Mouse (Mus musculus): ENCODE data around the gene Gpx3. TPM values are rescaled to one million over a fixed set of nuclear protein-coding genes. Genes with fewer than 3 reads are reported as not detected.

The Gpx3 gene
- polyA plus RNA-seq, 1 experiment from 2014 or later, result 24.4 TPM

DNA sequence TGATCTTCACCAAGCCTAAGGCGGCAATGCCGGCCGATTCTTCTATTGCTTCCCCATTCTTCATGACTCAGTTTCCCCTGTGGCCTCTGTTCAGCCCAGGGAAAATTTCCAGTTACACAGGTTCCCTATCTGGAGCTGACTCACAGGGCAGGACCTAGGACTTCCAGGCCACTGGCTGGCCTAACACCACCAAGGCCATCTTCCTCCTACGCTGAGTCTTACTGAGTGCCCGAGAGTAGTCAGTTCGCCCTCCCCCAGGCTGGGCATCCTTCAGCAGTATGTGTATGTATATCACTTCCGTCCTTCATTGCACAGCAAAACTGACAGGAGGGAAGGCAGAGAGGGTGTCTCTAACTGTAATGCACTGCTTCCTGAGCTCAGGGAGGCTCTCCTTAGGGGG is 31.9 kb downstream of the Gpx3 start:
- DNase-seq (ENCODE audit: low spot score), result no peak
- H3K9ac ChIP-seq (ENCODE audit: low read length), result no peak overlapping the region
- no peaks in the 10 kb centered on the region for H3K27me3 ChIP-seq (replicated peaks; ENCODE audit: control insufficient read depth, insufficient read depth, low read length)
- no peak for ATAC-seq
- H3K27ac ChIP-seq (ENCODE audit: low read depth, low read length), result no peak overlapping the region
- WGBS, result 93% methylated on average over 7 of the region's 7 CpGs
- peaks cover 9% of the 10 kb centered on the region; the same call in 1 of the 2 replicates for H3K36me3 ChIP-seq (ENCODE audit: control insufficient read depth, insufficient read depth, low read length)
- H3K9me3 ChIP-seq (replicated peaks; ENCODE audit: control insufficient read depth, low read length), result no peaks in the 10 kb centered on the region
- H3K4me3 ChIP-seq (ENCODE audit: low read depth, low read length), result no peak overlapping the region
- H3K4me2 ChIP-seq (ENCODE audit: low read length), result no peak overlapping the region
- H3K4me1 ChIP-seq (ENCODE audit: control insufficient read depth, insufficient read depth, low read length), result peaks cover 6% of the 10 kb centered on the region

DNA sequence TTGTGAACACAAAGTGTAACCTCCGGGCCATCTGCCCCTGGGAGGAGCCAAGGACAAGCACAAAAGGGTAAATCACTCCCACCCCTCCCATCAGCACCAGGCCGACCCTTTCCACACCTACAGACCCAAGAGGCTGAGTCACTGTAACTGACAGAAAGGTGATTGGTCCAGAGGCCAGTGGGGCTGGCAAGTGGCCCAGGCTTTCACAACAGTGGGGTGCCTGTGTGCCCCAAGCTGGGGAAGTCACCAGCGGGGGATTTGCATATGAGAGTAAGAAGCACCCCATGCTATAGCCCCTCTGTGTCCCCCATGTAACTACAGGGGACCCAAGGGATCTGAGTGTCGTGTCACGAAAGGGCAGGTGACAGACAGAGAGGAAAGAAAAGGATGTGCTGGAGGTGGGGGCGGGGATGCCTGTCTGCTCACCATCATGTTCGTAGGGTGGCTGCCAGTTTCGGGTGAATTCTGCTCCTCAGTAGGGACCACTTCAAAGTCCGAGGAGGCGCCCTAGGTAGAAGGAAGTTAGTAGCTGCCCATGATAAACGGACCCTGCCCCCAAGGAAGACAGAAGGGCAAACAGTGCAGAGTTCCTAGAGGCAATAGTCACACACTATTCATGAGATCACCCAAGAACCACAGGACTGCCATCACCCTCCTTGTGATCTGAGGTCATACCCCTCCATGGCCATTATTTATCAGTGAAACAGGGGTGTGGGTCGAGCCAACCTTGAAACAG is 34.0 kb downstream of the Gpx3 start:
- Histone ChIP-seq H3K4me2 (ENCODE audit: low read length) (no peak overlapping the region), H3K9me3 (replicated peaks; ENCODE audit: control insufficient read depth, low read length) (no peaks in the 10 kb centered on the region), H3K9ac (ENCODE audit: low read length) (peak overlapping the region; percentile 32; the same call in 1 of the 2 replicates), H3K4me1 (ENCODE audit: control insufficient read depth, insufficient read depth, low read length) (peaks cover 6% of the 10 kb centered on the region), H3K36me3 (ENCODE audit: control insufficient read depth, insufficient read depth, low read length) (peaks cover 5% of the 10 kb centered on the region; the same call in 1 of the 2 replicates), H3K27me3 (replicated peaks; ENCODE audit: control insufficient read depth, insufficient read depth, low read length) (no peaks in the 10 kb centered on the region), H3K27ac (ENCODE audit: low read depth, low read length) (no peak overlapping the region), H3K4me3 (ENCODE audit: low read depth, low read length) (no peak overlapping the region)
- DNase-seq (ENCODE audit: low spot score), result peak; percentile 31
- WGBS, result 34% methylated on average over 12 of the region's 12 CpGs
- peak; percentile 62; the same call in 1 of the 2 replicates for ATAC-seq

DNA sequence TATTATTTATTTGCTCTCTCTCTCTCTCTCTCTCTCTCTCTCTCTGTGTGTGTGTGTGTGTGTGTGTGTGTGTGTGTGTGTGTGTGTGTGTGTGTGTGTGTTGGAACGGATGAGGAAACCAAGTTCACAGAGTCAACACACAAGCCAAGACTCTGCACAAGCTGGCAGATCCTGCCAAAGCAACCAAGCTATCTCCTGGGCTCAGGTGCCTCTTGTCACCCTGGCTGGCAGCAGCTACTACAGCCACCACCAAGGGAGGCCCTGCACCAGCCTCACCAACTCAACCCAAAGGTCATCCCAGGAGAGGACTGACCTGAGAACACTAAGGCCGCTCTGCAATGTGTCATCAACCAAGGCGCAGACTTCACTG is 34.5 kb downstream of the Gpx3 start:
- Histone ChIP-seq H3K4me1 (ENCODE audit: control insufficient read depth, insufficient read depth, low read length) (peaks cover 6% of the 10 kb centered on the region), H3K9ac (ENCODE audit: low read length) (no peak overlapping the region), H3K9me3 (replicated peaks; ENCODE audit: control insufficient read depth, low read length) (no peaks in the 10 kb centered on the region), H3K27me3 (replicated peaks; ENCODE audit: control insufficient read depth, insufficient read depth, low read length) (no peaks in the 10 kb centered on the region), H3K4me2 (ENCODE audit: low read length) (no peak overlapping the region), H3K36me3 (ENCODE audit: control insufficient read depth, insufficient read depth, low read length) (peaks cover 5% of the 10 kb centered on the region; the same call in 1 of the 2 replicates), H3K4me3 (ENCODE audit: low read depth, low read length) (no peak overlapping the region), H3K27ac (ENCODE audit: low read depth, low read length) (no peak overlapping the region)
- DNase-seq (ENCODE audit: low spot score) (no peak), ATAC-seq (no peak)
- 82% methylated on average over 3 of the region's 3 CpGs for WGBS

DNA sequence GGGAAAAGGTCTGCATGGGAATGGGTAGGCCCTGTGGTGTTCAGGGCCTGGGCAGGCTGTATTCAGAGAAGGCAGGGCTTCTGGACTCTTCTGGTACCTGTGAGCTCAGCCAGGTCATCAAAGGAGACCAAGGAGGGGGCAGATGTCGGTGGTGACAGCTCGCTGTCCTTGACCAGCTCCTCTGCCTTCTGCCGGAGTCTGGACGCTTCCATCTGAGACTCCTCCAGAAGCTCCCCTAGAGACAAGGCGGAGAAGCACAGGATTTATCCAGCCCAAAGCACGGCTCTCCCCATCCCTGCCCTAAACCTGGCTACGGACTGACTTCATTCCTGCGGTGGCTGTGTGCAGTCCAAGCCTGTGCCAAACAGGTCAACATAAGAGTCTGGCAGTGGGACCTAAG is 37.2 kb downstream of the Gpx3 start:
- Histone ChIP-seq H3K27me3 (replicated peaks; ENCODE audit: control insufficient read depth, insufficient read depth, low read length) (no peaks in the 10 kb centered on the region), H3K27ac (ENCODE audit: low read depth, low read length) (no peak overlapping the region), H3K4me2 (ENCODE audit: low read length) (no peak overlapping the region), H3K4me1 (ENCODE audit: control insufficient read depth, insufficient read depth, low read length) (peaks cover 6% of the 10 kb centered on the region), H3K4me3 (ENCODE audit: low read depth, low read length) (no peak overlapping the region), H3K9ac (ENCODE audit: low read length) (no peak overlapping the region), H3K36me3 (ENCODE audit: control insufficient read depth, insufficient read depth, low read length) (peaks cover 5% of the 10 kb centered on the region; the same call in 1 of the 2 replicates), H3K9me3 (replicated peaks; ENCODE audit: control insufficient read depth, low read length) (no peaks in the 10 kb centered on the region)
- WGBS, result 91% methylated on average over 8 of the region's 8 CpGs
- no peak for DNase-seq (ENCODE audit: low spot score)
- no peak for ATAC-seq

DNA sequence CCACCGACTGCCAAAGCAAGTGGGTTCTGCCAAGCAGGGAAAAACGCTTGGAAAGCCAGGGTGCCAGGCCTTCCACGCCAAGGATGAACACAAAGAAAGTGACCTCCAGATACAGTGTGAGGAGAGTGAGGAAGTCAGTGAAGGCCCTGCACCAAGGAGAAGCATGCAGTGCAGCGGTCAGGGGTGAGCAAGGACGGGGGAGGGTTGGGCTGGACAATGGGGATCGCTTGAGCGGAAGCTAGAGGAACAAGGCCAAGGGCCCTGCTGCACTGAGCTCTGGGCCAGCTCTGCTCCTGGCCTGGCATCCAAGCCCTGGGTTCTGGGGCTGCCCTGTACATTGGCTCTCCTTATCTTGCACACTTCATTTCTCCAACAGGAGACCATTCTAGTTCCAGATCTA is 37.8 kb downstream of the Gpx3 start:
- Histone ChIP-seq H3K4me1 (ENCODE audit: control insufficient read depth, insufficient read depth, low read length) (peaks cover 6% of the 10 kb centered on the region), H3K9me3 (replicated peaks; ENCODE audit: control insufficient read depth, low read length) (no peaks in the 10 kb centered on the region), H3K27me3 (replicated peaks; ENCODE audit: control insufficient read depth, insufficient read depth, low read length) (no peaks in the 10 kb centered on the region), H3K4me2 (ENCODE audit: low read length) (no peak overlapping the region), H3K4me3 (ENCODE audit: low read depth, low read length) (no peak overlapping the region), H3K36me3 (ENCODE audit: control insufficient read depth, insufficient read depth, low read length) (peaks cover 5% of the 10 kb centered on the region; the same call in 1 of the 2 replicates), H3K27ac (ENCODE audit: low read depth, low read length) (no peak overlapping the region), H3K9ac (ENCODE audit: low read length) (no peak overlapping the region)
- 72% methylated on average over 7 of the region's 7 CpGs for WGBS
- DNase-seq (ENCODE audit: low spot score) (no peak), ATAC-seq (no peak)

DNA sequence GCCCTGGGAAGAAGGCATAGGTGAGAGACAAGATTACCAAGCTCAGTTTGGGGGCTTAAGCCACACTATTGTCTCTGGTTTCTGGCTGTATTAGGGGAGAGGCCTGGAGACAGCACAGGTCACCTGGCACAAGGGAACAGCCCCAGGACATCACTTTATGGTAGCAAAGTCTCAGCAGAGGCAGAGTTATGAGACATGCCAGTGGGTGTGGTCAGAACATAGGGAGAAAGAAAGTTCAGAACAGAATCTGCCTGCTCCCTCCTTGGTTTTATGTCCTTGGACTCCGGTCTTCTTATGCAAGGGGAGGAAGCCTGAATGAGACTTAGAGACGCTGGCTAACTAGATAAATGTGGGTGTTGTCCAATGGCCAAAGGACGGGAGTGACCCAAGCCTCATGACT is 42.4 kb downstream of the Gpx3 start:
- H3K27ac ChIP-seq (ENCODE audit: low read depth, low read length), result no peak overlapping the region
- WGBS, result 82% methylated on average over 3 of the region's 3 CpGs
- H3K27me3 ChIP-seq (replicated peaks; ENCODE audit: control insufficient read depth, insufficient read depth, low read length), result no peaks in the 10 kb centered on the region
- no peaks in the 10 kb centered on the region for H3K4me1 ChIP-seq (ENCODE audit: control insufficient read depth, insufficient read depth, low read length)
- no peak overlapping the region for H3K4me2 ChIP-seq (ENCODE audit: low read length)
- no peaks in the 10 kb centered on the region for H3K9me3 ChIP-seq (replicated peaks; ENCODE audit: control insufficient read depth, low read length)
- ATAC-seq, result no peak
- DNase-seq (ENCODE audit: low spot score), result no peak
- no peaks in the 10 kb centered on the region for H3K36me3 ChIP-seq (ENCODE audit: control insufficient read depth, insufficient read depth, low read length)
- H3K4me3 ChIP-seq (ENCODE audit: low read depth, low read length), result no peak overlapping the region
- H3K9ac ChIP-seq (ENCODE audit: low read length), result no peak overlapping the region

DNA sequence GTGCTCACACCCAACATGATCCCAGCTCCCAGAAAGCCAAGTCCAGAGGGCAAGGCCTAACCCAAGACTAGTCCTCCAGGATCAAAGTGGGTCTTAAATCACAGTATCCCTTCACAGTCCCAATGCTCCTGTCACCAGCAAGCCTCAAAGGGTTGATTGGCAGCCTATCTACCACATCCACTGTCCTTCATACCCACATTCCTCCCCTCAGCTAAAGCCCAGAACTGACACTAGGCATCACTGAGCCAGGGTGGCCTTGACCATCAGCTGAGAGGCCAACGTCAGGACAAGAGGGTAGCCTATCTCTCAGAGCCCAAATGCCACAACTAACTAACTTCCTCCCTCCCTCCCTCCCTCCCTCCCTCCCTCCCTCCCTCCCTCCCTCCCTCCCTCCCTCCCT is 47.5 kb downstream of the Gpx3 start:
- Histone ChIP-seq H3K4me2 (ENCODE audit: low read length) (no peak overlapping the region), H3K4me1 (ENCODE audit: control insufficient read depth, insufficient read depth, low read length) (peaks cover 3% of the 10 kb centered on the region; the same call in 1 of the 2 replicates), H3K9me3 (replicated peaks; ENCODE audit: control insufficient read depth, low read length) (no peaks in the 10 kb centered on the region), H3K27me3 (replicated peaks; ENCODE audit: control insufficient read depth, insufficient read depth, low read length) (no peaks in the 10 kb centered on the region), H3K4me3 (ENCODE audit: low read depth, low read length) (no peak overlapping the region), H3K27ac (ENCODE audit: low read depth, low read length) (no peak overlapping the region), H3K36me3 (ENCODE audit: control insufficient read depth, insufficient read depth, low read length) (no peaks in the 10 kb centered on the region), H3K9ac (ENCODE audit: low read length) (no peak overlapping the region)
- WGBS, result 63% methylated on average over 1 of the region's 1 CpGs
- DNase-seq (ENCODE audit: low spot score) (no peak), ATAC-seq (no peak)

DNA sequence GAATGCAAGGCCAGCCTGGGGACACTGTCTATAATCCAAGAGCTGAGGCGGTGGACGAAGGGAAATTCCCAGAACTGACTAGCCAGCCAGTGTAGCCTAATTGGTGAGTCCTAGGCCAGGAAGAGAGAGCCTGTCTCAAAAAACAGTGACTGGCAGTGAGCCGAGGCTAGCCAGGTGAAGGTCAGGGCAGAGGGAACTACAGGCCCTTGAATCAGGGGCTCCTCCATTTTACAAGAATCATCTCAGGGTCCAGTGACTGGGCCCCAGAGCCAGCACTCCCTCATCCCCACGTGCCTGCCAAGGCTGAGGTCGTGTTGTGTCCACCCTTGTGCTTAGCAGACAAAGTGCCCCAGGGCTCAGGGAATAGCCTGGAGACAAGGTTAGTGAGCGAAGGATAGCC is 48.4 kb downstream of the Gpx3 start:
- Histone ChIP-seq H3K4me2 (ENCODE audit: low read length) (no peak overlapping the region), H3K27me3 (replicated peaks; ENCODE audit: control insufficient read depth, insufficient read depth, low read length) (no peaks in the 10 kb centered on the region), H3K4me1 (ENCODE audit: control insufficient read depth, insufficient read depth, low read length) (peaks cover 3% of the 10 kb centered on the region; the same call in 1 of the 2 replicates), H3K9me3 (replicated peaks; ENCODE audit: control insufficient read depth, low read length) (no peaks in the 10 kb centered on the region), H3K27ac (ENCODE audit: low read depth, low read length) (no peak overlapping the region), H3K9ac (ENCODE audit: low read length) (no peak overlapping the region), H3K36me3 (ENCODE audit: control insufficient read depth, insufficient read depth, low read length) (no peaks in the 10 kb centered on the region), H3K4me3 (ENCODE audit: low read depth, low read length) (no peak overlapping the region)
- DNase-seq (ENCODE audit: low spot score) (no peak), ATAC-seq (no peak)
- 76% methylated on average over 6 of the region's 6 CpGs for WGBS

DNA sequence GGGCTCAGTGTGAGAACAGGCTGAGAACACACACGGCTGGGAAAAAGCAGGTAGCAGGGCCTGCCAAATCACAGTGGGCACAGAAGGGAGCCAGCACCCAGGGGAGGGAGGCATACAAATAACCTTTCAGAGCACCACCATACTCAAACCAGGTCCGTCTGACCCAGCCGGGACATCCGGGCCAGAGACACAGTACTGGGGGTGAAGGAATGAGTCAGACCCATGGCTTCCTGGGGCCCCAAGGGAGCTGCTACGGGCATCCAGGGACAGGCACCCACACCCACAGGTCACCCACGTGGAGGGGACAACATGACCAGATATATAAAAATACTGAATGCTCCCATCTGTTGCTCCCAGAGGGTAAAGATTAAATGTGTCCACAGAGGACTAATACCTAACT is 50.4 kb downstream of the Gpx3 start:
- no peak for ATAC-seq
- no peak overlapping the region for H3K4me3 ChIP-seq (ENCODE audit: low read depth, low read length)
- H3K9me3 ChIP-seq (replicated peaks; ENCODE audit: control insufficient read depth, low read length), result no peaks in the 10 kb centered on the region
- 78% methylated on average over 6 of the region's 6 CpGs for WGBS
- no peaks in the 10 kb centered on the region for H3K27me3 ChIP-seq (replicated peaks; ENCODE audit: control insufficient read depth, insufficient read depth, low read length)
- no peak overlapping the region for H3K4me2 ChIP-seq (ENCODE audit: low read length)
- no peaks in the 10 kb centered on the region for H3K36me3 ChIP-seq (ENCODE audit: control insufficient read depth, insufficient read depth, low read length)
- H3K4me1 ChIP-seq (ENCODE audit: control insufficient read depth, insufficient read depth, low read length), result peaks cover 3% of the 10 kb centered on the region; the same call in 1 of the 2 replicates
- H3K27ac ChIP-seq (ENCODE audit: low read depth, low read length), result no peak overlapping the region
- H3K9ac ChIP-seq (ENCODE audit: low read length), result no peak overlapping the region
- no peak for DNase-seq (ENCODE audit: low spot score)
